Mouse (Mus musculus): Measurements from ENCODE around the gene Rheb.
"Not testable (repeated sequence)": the region's sequence is repeated elsewhere in the genome, so short reads cannot be mapped to it uniquely, and the experiment has no call there.

Gene Rheb

DNA sequence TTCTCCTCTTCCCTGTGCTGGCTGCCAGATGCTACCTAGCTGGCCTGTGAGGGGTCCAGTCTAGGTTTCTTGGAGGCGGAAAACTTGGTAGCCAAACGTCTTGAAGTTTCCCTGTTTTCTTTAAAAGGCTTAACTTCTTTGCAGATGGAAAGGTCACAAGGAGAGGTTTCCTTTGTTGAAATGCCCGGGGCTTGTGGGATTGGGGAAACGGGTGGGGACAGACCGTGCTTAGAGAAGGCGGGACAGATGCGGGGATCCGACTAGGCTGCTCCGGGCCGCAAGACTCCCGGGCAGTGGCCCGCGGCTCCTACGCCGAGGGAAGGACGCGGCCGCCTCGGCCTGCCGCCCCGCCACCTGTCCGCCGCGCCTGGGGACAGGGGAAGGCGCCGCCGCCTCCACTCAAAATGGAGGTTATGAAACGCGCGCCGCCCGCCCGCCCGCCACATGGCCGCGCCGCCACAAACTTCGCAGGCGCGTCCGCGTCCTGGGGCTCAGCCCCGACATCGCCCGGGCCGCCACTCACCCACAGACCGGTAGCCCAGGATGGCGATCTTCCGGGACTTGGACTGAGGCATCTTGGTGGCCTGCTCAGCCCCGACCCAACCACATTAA lies 656 bp downstream of the Rheb start:
- DNase-seq (ENCODE audit: low spot score in 2 of 2) = peak in 1 of 2 experiments; percentile 34

DNA sequence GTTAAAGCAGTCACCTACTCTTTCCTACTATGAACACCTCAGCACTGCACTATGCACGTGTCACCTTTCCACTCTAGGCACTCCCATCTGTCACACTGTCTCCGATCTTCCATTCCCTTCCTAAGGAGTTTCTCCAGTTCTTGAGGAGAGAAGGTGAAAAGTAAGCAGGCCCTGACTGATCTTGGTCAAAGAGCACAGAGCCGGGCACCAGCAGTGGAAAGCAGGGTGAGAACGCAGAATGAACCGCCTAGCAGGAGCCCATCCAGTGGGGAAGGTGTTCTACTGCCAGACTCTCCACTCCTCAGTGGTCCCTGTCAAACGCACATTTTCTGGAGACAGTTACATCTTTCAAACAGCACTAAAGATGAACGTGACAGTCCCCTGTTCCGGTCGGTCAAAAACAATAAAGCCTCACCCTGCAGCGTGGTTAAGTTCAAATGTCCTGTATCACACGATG lies 1.4 kb downstream of the Rheb start:
- no peak for DNase-seq (ENCODE audit: low spot score in 2 of 2)

DNA sequence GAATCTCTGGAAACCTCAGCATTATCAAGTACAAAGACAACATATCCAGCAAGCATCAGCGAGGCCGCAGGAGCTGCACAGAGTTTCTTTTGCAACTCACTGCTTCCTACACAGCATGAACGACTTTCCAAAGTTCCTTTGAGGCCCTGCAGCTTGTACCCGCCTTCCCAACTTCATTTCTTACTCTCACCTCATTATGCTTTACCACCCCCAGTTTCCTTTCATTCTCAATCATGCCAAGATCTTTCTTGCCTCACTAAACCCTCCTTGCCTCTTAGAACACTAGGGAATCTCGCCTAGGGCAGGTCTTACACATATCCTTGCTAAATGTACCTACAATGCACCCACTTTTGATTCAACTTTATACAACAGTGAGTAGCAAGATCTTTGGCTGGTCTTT lies 7.9 kb downstream of the Rheb start:
- DNase-seq (ENCODE audit: low spot score in 2 of 2) = peak in 1 of 2 experiments; percentile 39

DNA sequence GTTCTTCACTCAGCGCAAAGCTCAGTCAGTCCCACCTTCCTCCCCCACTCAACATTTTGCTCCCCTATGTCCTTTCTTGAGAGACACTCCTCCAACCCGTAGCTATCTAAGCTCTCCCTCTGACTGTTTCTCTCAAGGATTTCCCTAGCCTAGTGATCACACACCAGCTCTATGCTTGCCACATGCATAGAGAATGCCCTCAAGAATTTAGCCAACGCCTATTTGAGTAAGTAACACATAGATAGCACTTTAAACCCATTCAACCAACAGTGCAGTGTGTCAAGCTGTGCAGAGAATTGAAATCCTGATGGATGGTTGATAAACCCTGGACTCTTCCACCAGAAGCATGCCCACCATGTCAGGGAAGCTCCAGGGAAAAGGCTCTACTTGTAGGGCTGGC lies 10.5 kb downstream of the Rheb start:
- no peak for DNase-seq (ENCODE audit: low spot score in 2 of 2)

DNA sequence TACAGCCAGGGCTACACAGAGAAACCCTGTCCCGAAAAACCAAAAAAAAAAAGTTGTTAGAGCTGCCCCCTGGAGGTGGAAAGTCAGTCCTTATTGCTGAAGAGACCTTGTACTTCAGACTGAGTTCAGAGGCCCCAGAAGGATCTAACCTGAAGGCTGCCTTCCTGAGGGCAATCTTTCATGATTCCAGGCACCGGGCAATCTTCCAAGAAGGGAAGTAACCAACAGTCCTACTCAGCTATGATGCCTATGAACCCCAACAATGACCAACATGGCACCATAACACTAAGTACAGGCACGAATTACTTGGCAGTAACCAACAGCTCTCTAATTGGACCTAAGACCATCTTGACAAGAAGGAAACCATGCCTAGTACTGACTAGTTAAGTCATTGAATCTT lies 14.0 kb downstream of the Rheb start:
- DNase-seq (ENCODE audit: low spot score in 2 of 2) = no peak

DNA sequence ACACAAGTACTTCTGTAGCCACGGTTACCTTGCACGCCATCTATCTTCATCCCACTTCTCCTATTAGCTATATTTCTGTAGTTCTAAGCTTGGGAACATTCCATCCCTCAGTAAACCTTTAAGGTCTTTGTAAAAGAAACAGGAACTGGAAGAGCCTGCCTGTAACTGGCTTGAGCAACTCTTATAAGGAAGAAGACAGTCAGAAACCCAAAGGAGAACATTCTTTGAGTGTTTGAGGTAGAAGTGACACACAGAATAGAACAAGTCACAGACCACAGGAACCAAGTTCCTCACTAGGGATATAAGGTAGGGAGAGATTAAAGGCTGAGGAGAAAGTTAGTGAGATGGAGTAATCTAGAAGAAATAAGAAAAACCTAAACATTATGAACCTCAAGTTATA lies 15.3 kb downstream of the Rheb start:
- DNase-seq (ENCODE audit: low spot score in 2 of 2) = no peak

DNA sequence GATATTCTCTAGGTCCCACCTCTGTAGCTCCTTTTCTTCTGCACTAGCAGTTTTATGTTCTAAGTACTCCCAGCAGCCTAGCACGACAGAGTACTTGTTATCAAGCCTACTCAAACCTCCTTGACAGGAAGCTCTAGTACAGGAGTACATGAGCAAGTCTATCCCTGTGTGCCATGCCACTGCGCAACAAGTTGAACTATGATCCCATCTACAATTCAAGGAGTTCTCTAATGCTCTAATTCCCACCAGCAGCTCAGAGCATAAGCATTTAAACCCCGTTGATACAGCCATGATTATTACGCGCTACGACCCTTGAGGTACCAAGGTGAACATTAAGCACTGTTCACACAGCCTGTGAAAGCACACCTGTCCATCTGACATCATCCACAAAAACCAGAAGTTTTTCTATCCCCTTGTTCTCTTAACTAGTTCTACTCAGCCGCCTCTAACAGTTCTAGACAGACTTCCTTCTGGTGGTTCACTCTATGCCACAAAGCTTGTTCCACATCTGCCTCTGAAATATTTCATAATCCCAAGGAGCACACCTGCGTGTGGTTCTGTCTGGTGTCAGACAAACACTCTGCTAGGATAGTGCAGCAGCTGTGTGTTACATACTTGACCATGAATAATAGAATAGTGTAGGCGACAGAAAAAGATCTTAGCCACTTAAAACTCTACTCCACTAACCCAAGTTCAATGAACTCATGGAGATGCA lies 16.2 kb downstream of the Rheb start:
- DNase-seq (ENCODE audit: low spot score in 2 of 2) = no peak

DNA sequence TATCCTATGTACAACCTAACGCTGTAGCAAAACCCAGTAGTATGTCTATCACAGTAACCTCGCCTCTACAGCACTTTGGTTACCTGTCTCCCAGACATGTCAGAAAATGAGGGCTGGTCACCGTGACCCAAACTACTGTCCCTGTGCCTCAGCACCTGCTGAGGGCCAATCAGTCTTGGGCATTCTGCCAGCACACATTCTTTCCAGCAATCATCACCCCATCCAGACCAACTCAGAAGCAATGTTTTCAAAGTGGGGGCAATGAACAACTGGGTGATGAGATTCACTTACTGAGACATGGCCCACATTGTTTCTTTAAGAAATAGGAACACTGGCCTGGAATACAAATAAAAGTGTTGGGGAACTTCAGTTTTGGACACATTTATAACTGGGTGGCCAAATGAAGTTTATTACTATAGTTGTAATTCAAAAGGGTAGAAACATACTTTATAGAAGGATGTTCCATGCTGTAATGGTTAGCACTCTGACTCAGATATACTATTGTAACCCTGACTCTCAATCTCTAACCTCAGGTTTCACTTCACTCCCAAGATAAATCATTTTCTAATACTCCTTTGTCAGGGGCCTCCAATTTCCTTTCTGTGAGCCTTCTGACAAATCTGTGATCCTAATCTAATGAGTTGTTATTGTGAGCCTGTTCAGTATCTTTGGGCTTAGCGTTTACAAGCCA lies 16.9 kb downstream of the Rheb start:
- no peak for DNase-seq (ENCODE audit: low spot score in 2 of 2)

DNA sequence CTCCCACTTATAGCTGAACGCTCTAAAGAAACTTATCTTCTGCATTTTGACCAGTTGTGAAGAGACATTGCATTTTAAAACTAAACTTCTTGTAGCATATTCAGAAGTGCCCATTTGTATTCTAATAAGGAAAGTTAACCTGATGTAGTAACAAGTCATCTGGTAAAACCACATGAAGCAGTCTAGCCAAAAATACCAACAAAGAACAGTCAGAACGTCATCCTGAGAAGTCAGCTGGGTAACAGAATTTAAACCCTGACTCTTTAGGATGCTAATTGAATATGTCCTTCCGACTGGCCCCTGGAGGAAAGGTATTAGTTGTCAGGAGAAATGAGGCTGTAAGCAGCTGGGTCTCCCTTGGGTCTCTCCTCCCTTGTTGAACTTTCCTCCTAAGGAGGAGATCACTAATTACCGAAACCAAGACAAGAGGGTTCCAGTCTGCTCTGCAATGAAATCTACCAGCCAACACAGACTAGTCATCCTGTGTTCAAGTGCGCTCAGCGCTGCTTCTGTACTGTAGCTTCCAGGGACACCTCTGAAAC lies 18.5 kb downstream of the Rheb start:
- no peak for DNase-seq (ENCODE audit: low spot score in 2 of 2)

DNA sequence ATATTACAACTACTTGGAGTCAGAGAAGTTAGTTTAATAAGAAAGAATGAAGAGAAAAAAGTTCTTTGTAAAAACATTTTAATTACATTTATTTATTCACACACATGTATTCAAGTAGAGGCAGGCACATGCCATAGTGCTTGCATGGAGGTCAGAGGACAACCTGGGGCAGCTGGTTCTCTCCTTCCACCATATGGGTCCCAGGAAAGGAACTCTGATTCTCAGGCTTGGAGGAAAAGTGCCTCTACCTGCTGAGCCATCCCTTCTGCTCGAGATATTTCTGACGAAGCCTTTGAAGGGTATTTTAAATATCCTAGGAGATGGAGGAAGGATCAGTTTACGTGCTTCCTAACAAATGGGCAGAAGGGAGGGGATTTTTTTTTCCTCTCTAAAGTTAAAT lies 19.6 kb downstream of the Rheb start:
- DNase-seq (ENCODE audit: low spot score in 2 of 2) = no peak

DNA sequence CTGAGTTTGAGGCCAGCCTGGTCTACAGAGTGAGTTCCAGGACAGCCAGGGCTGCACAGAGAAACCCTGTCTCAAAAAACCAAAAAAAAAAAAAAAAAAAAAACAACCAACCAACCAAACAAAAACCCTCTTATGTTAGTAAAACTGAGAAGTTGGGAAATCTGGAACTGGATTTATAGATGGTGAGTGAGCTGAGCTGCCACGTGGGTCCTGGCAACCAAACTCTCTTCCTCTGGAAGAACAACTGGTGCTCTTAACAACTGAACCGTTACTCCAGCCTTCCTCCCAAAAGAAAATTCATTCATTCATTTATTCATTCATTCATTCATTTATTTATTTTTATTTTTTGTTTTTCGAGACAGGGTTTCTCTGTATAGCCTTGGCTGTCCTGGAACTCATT lies 20.2 kb downstream of the Rheb start:
- DNase-seq (ENCODE audit: low spot score in 2 of 2) = not testable (repeated sequence)

DNA sequence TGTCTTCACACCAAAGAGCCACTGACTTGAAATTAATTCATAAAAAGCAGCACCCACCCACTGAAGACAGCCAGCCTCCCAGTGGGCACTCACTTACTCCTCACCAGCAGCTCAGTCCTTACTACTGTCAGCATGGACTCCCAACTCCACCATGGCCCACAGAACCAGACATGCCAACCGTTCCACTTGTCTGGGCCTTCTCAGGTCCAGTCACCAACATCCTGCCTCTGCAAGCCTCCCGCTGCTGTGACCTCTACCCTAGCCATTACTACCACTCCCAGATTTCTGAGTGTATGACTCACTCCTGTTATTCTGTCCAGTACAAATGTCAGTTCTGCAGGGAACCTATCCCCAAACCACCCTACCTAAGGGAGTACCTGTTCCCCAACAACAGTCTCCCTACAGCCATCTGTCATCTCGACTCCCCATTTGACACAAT lies 21.0 kb downstream of the Rheb start:
- no peak for DNase-seq (ENCODE audit: low spot score in 2 of 2)

DNA sequence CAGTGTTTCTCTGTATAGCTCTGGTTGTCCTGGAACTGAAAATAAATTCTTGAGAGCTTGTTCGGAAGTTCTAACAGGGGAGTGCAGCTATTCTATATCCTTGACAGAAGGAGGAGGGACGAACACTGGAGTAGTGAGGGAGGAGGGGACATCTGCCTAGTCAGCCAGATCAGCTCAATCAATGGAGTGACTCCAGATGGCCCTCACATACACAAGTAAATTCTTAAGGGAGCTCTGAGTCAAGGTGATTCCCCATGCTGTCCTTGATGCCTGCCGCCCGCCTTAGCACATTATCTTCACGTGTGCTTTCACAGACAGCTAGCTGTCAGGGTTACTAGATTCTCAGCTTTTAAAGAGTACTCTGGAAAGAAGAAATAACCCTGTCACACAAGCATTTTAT lies 21.8 kb downstream of the Rheb start:
- no peak for DNase-seq (ENCODE audit: low spot score in 2 of 2)

DNA sequence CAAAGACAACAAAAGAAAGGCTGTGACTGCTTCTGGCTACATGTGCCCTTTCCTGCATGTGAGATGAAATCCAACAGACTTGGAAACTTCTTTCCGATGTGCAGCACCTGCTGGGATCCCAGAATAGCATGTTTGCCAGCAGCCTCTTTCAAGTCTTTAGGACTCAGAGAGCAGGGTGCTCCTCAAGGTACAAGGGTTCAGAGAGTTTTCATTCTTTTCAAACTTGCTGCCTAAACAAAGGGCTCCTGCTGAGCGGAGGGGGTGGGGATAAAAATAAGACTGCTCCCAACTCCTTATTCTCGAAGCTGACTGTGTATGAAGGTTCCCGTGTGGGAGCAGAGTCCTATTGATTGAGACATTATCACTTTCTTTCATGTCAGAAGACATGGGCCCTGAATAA lies 25.2 kb downstream of the Rheb start:
- DNase-seq (ENCODE audit: low spot score in 2 of 2) = no peak

DNA sequence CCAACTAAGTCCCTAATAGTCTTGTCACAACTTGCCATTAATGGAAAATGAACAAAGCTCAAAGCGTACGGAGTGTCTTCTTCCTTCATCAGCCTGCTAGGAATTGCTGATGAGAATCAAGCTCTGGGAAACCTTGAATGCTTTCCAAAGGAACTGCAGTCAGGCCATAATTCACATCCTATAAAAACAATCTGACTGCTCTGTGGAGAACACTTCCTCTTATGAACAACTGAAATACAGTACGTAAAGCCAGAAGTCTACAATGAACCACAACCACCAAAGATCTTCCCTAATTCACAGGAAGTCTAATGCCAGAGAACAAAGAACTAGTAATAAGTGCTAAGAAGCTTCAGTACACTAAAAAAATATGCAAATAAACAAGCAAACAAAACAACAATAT lies 28.5 kb downstream of the Rheb start:
- DNase-seq (ENCODE audit: low spot score in 2 of 2) = no peak

DNA sequence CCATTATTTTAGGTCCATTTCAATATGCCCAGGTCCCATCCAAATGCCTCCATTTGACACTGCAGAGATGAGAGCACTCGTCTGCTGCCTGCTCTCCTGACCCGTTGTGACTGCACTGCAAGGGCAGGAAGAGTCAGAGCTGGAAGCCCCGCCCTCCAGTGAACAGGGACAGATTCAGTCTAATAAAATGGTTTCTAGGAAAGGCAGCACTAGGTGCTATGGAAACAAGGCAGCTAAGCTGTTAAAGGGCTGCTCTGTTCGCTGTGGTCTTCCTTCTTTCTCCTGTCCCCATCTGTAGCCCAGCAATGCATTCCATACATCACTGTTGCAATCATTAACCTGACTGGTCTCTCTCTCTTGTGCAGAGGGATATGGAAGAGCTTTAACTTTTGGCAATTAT lies 29.4 kb downstream of the Rheb start:
- DNase-seq (ENCODE audit: low spot score in 2 of 2) = no peak

DNA sequence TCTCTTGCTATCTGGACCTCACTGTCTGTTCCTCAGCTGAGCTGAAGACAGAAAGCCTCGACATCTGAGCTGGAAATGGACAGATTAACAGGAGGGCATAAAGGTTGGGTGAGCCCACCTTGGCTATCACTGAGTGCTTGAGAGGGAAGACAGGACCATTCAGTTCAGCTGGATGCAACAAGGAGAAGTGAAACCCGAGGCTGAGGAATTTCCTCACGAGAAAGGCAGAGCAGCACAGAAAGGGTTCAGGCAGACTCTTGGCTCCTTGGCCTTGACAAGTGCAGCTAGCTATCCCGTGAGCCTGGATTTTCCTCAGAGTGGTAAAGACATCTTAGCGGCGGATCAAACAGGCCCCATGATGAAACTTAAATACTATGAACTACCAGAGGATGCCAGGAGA lies 37.2 kb downstream of the Rheb start:
- DNase-seq (ENCODE audit: low spot score in 2 of 2) = no peak

DNA sequence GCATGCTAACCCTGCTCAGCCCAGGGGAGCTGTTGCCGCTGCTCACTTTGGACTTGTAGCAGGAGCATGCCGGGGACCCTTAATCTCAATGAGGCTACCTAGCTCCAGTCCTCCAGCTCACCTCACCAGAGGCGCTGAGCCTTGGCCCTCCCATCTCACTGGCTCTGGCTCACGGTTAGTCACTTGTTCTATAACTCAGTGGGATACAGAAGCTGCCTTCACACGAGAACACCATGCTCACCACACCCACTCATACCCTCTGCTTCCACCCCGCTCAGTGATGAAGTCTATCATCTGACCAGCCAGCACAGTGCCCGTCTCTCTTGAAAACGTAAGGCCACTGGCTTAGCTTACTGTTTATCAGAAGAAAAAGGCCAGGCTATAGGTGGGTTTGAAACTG lies 37.8 kb downstream of the Rheb start:
- DNase-seq (ENCODE audit: low spot score in 2 of 2) = no peak

DNA sequence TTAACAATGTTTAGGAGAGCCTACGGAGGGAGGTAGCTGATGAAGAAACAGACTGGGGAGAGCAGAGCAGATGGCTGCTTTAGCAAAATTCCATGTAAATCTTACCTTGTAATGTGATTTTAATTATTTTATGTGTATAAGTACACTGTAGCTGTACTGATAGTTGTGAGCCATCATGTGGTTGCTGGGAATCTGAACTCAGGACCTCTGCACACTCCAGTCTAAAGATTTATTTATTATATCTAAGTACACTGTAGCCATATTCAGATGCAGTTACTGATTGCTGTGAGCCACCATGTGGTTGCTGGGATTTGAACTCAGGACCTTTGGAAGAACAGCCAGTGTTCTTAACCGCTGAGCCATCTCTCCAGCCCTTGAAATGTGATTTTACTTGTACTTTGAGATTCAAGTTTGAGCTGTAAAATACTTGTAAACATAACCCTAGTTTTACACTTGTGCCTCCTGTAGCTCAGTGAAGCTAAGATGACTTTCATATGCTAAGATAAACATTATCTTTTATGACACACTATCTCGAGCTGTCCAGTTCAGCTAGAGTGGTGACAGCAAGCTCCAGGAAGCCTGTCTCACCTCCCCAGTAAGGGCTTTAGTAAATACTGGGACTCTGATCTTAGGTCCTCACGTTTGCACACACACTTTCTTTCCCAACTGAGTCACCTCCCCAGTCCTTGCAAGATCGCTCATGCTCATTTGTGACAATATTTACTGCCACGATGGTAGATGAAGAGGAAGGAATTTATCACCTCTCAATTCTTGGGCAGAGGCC lies 40.4 kb downstream of the Rheb start:
- DNase-seq (ENCODE audit: low spot score in 2 of 2) = no peak

DNA sequence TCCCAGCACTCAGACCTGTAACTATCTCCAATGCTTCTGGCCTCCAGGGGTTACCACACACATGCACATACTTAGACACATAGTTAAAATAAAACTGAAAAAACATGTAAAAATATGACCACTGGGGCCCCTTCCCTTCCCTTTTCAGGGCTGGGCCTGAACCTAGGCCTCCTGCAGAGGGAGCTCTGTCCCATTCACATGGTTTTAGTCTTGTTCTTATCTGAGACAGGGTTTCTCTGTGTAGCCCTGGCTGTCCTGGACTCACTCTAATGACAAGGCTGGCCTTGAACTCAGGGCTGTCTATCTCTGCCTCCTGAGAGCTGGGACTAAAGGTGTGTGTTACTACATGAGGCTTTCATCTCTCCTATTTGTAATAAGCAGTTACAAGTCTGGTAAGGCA lies 42.0 kb downstream of the Rheb start:
- DNase-seq (ENCODE audit: low spot score in 2 of 2) = no peak

DNA sequence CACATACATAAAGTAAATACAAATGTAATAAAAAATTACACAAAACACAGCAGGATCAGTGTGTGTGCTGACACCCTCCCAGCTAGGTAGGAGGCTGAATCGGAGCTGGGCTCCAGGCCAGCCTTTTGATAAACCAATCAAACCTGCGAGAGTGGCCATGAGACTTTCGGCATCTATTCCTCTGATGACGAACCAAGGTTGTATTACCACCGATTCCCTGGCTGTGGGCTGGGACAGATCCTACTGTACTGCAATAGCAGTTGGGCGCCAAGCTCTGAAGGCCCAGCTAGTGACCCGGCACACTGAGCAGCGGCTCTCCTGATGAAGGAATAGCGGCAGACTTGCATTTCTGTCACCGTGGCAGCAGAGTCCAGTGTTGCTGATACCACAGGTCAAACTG lies 43.8 kb downstream of the Rheb start:
- DNase-seq (ENCODE audit: low spot score in 2 of 2) = no peak

DNA sequence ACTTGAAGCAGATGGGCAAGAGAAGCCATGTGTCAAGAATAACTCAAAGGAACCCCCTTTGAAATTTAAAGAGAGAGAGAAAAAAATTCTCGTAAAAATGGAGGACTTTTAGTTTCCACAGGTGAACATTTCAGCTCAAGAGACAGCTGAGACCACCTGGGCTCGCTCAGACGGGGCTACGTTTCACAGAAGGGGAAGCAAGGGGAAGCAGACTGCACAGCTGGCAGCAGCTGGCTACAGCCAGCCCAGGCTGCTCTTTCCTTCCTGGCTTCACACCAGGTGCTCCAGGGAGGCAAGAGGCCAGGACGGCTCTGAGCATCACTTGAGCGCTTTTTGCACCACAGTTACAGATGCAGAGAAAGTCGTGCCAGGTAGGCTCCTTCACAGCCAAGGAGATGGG lies 44.6 kb downstream of the Rheb start:
- no peak for DNase-seq (ENCODE audit: low spot score in 2 of 2)

Measured in right cerebral cortex, postnatal 36 days (tissue).